Mouse (Mus musculus): ENCODE measurements at regions not wholly inside any gene's neighbourhood (a gene's known extent, or its start where the extent isn't known, plus 50 kb on each side); places are given as distances from the start of the nearest gene placed in this dataset.

DNA sequence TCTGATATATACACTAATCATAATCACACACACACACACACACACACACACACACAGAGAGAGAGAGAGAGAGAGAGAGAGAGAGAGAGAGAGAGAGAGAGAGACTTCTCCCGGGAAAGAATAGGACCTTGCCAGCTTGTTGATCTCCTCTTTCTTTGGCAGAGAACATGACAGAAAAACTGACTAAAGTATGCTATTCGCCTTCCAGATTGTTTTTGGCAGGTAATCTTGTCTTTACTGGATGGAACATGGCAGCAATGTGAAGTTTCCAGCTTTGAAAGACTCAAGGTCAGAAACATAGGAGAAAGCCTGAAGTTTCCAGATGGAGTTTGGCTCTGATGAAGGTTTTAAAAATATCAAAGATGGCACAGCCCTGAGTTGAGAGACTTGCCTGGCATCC is 87.8 kb upstream of the Cpm start:
- DNase-seq (ENCODE audit: low read depth) = no peak

DNA sequence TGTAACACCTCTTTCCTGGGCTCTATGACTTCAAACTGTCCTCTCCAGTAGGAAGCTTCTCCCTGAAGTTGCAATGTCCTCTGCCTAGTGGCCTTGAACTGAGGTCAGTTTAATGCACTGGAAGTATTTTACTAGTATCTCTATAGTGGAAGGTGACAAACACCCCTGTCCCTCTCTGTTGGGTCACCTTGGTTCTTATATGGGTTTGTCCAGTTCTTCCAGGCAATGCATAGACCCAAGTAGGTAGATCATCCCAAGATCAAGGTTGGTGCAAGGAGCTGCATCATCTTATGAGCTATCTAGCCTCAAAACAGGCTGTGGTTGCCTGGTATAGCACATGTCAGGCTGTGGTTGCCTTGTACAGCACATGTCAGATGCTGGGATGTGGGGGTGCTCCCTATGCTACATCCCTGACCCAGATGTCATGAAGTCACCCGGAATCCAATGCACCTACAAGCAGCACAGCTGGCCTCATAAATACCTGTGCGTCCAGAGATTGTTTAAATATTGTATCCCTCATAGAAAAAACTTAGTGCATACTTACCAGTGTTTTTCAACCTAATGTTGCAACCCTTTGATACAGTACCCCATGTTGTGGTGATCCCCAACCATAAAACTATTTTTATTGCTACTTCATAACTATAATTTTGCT is 88.4 kb upstream of the Cpm start:
- DNase-seq (ENCODE audit: low read depth) = no peak

DNA sequence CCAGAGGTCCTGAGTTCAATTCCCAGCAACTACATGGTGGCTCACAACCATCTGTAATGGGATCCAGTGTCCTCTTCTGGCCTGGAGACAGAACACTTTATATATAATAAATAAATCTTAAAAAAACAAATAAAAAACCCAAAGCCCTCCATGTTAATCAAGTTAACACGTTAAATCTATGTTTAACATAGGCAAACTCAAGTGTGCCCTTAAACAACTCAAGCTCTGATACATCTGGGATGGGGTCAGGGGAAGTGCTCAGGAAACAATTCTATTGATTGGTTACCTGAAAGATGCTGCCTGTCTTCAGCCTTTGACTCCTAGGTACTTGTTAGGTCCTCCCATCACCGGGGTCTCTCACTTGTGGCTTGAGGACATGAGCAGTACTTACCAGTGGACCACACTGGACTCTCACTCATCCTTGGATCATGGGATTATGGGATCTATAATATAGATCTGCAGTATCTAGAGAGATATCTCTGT is 89.1 kb upstream of the Cpm start:
- no peak for DNase-seq (ENCODE audit: low read depth)

DNA sequence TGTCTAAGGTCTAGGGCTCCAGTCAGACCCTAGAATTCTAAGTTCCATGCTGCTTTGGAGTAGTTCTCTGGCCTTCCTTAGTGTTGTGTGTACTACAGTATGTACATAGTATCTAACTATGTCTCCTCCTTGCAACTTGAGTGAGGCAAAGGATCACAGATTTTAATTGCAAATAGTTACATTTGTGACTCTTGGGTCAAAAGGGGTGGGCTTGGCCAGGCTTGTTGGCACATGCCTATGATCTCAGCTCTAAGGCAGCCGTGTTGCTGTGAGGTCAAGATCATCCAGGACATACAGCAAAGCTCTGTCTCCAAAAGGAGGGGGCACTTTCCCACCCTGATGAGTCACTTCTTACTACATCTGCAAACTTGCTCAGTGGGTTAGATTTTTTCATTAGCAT is 89.8 kb upstream of the Cpm start:
- DNase-seq (ENCODE audit: low read depth) = no peak

DNA sequence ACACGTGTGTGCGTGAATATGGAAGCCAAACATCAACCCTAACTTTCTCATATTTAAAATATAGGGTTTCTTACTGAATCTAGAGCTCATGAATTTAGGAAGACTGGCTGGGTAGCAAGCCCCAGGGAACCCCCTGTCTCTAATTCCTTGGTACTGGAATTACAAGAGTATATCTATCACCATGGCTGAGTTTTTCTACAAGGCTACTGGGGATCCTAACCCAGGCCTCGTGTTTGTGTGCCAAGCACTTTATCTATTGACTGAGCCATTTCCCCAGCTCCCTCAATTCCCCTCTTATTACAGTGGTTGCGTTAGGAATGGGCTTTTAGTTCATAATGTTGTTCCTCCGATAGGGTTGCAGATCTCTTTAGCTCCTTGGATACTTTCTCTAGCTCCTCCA is 90.6 kb upstream of the Cpm start:
- no peak for DNase-seq (ENCODE audit: low read depth)

DNA sequence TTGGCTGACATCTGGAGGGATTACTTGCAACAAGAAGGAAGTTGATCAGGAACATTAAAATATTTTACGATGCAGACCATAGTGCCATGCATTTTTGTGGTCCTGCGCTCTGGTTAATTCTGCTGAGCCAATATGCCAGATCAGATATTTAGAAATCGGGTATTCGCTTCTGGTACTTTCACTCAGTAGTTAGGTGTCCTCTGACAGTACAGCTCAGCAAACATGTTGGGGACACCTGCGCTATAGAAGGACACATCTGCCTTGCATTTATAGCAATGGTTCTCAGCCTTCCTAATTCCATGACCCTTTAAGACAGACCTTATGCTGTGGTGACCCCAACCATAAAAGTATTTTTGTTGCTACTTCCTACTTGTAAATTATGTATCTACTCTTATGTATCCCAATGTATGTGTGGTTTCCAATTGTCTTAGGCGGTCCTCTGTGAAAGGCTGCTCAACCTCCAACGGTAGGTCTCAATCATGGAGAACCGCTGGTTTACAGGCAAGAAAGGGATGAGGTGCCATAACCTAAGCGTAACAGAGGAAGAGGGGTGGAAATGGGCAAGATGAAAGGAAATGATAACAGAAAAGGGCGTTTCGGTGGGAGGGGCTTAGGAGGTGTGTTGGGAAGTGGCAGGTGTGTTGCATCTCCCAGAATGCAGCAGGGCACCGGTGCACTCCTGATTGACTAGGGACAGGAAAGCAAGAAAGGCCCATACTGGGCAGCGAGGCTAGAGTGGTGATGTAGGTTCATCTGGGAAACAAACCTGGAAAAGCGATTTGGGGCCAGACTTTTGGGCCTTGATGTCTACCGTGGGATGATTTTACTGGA is 92.3 kb upstream of the Cpm start:
- DNase-seq (ENCODE audit: low read depth) = no peak

DNA sequence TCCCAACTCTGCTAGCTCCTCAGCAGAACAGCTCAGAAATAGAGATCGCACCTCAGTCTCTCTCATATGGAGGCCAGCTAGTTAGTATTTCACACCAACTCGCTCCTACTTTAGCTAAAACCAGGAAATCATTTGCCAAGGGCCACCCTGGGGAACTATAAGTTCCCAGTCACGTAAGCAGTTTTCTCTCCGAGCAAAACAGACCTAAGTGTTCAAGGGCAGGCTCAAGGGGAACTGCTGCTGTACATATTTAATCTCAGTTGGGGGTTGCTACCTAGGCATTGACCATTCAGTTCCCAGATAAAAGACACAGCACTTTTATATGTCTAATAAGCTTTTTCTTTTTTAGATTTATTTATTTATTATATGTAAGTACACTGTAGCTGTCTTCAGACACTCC is 93.5 kb upstream of the Cpm start:
- no peak for DNase-seq (ENCODE audit: low read depth)

DNA sequence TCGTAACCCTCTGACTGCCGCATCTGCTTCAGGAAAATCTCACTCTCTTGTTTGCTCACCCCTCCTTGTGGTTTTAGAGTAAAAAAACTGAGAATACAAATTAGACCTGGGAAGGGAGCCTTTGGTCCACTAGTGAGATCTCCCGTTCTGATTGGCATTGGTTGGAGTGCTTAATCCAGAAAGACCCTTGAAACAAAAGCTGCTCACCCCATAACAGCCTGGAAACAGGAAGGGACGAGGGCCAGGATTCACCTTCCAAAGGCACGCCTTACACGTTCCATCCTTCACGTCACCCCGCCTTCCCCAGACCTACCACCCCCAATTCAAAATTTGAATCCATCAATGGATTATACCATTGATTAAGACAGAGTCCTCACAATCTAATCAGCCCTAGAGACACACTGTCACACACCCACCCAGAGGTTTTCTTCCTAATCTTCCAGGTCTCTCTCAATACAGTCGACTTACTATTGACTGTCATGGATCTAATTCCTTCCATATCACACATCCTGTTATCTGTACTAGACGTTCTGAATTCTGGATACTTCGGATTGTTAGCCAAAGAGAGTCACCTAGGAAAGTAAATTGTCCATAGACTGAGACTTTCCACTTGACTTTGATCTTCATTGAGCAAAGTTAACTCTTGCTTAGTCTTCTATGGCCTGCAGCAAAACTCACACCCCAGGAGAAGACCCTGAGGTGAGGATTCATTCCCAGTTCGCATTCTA is 94.1 kb upstream of the Cpm start:
- no peak for DNase-seq (ENCODE audit: low read depth)

DNA sequence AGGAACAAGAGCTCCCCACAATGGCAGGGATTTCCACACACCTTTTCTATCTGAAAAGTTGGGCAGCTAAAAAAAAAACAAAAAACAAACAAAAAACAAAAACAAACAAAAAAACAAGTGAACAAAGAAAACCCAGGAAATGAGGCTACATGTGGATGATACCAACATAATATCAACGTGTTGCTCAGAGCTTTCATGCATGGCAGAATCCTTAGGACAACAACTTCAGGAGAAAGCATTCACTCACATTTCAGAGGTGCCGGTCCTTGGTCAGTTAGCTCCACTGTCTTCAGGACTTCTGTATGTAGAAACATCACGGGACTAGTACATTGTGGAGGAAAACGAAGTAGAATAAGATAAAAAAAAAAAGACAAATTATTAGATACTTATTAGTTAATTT is 94.8 kb upstream of the Cpm start:
- no peak for DNase-seq (ENCODE audit: low read depth)

DNA sequence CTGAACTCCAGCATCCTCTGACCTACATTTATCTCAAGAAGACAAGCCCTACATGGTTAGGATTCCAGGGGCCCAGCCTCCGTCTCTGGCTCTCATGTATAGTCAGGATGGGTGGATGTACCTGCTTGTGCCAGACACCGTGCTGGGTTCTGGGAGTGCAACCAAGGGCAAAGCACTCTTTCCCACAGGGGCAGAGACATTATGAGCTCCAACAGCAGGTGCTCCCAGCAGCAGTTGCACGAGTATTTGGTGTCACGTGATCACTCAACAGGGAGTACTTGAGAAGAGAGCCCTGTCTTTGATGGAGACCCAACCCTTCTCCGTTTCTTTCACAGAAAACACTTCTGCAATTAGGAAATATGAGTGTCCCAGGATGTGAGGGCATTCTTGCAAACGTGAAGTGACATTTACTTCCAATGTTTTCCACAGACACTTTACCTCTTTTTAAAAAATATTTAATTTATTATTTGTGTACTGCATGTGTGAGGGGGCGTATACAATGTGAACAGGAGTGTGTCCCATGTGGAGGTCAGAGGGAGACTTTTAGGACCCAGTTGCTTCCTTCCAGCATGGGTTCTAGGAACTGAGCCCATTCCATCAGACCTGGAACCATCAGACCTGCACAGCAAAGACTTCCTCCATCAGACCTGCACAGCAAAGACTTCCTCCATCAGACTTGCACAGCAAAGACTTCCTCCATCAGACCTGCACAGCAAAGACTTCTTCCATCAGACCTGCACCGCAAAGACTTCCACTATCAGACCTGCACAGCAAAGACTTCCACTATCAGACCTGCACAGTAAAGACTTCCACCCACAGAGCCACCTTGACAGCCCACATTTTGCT is 95.5 kb upstream of the Cpm start:
- DNase-seq (ENCODE audit: low read depth) = no peak

DNA sequence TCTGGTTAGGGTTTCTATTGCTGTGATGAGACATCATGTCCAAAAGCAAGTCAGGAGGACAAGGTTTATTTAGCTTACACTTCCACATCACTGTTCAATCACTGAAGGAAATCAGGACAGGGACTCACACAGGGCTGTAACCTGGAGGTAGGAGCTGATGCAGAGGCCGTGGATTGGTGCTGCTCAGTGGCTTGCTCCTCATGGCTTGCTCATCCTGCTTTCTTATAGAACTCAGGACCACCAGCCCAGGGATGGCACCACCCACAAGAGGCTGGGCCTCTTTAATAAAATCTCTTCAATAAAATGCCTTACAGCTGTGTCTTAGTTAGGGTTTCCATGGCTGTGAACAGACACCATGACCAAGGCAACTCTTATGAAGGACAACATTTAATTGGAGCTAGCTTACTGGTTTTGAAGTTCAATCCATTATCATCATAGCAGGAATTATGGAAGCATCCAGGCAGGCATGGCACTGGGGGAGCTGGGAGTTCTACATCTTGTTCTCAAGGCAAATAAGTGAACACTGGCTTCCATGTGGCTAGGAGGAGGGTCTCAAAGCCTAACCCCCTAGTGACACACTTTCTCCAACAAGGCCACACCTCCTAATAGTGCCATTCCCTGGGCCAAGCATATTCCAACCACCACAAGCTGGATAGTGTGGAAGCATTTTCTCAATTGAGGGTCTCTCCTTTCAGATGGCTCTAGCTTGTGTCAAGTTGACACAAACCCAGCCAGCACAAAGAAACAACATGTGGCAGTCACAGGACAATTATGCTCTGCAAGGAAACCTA is 96.4 kb upstream of the Cpm start:
- no peak for DNase-seq (ENCODE audit: low read depth)

DNA sequence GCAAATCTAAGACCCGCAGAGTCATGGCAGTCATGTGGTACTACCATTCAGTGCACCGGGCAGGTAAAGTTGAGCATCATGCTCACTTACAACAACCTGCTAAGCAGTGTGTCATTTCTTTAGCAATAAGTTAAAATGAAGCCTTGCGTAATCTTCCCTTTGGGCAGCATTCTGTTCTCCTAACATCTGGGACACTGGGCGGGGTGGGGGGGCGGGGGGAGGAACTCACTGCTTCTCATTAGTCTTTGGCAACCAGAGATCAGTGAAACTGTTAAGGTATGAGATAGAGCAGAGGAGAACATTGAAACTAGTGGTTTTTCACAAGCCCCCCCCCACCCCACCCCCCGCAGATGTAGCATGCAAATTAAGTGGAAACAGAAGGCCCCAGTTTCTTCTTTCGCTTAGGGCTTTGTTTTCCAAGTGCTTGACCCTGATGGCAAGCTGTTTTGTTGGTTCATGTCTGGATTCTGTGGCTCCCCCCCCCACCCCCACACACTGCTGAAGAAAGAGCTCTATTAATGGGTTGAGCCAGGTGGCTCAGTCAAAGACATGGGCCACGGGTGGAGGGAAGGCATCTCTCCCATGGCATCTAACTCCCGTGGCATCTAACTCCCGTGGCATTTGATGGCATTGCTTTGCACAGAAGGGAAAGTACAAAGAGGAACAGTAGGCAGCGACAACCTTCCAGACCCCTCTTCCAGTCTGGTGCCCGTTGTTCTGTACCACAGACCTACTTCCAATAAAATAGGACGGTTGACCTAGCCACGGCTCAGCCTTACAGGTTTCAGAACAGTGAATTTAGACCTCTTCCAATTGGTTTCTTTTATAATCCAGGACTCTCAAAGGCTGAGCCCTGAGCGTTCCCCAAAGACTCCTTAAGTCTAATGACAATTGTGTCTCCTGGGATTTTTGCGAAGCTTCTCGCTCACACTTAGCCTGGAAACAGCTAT is 97.2 kb upstream of the Cpm start:
- peak; percentile 63 for DNase-seq (ENCODE audit: low read depth)

DNA sequence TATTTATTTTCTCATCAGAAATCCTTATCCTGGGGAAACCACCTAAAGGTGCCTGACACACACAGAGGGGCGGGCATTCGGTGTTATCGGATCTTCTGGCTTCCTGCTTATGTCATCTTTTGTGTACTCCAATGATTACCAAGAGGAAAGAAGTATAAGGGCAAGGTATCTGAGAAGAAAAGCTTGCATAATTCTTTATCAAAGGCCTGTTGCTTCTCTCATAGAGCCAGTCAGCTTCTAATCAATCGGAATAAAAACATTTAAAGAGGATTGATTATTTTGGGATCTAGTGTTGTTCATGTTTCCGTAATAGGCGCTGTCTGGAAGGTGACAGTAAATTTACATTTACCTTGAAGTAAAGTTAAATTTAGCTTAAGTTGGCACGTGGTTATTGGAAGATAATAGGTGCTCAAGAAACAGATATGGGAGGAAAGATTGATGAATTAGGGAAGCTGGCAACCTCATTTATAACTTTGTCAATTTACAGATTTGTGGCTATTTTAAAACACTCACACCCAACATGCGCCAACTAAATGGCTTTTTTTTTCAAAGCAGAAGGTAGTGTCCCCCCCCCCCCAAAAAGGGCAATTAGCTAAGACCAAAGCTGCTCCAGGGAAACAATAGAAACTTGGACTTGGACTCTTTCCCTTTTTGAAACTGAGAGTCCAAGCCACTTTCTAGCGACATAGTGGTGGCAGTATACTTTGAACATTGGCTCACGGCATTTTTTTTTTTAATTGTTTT is 98.3 kb upstream of the Cpm start:
- DNase-seq (ENCODE audit: low read depth) = peak; percentile 90

DNA sequence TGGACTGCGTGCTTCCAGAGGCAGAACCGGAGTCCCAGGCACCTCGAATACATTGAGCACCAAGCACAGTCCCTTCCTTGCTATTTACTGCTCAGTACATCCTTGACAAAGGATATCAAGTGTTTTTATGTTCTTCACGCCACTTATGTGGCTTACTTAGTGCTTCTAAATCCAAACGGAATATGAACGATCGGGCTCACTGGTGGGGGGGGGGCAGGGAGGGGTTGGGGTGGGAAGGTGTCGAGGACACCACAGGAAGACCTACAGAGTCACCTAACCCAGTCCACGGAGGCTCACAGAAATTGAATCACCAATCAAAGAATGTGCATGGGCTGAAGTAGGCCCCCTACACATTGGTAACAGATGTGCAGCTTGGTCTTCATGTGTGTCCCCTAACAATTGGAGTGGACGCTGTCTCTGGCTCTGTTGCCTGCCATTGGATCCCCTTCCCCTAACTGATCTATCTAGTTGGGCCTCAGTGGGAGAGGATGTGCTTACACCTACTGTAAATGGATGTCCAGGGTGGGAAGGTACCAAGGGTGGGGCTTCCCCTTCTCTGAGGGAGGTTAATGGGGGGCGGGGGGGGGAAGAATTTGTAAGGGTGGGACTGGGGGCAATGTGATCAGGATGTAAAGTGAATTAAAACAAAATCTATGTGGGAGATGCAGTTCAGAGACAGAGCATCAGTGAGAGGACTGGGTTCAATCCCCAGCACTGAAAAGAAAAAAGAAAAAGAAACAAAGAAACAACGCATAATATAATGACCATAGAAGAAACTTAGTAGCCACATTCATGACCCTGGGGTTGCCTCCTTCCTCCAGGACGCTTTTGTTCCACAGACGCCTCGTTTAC is 99.1 kb upstream of the Cpm start:
- DNase-seq (ENCODE audit: low read depth) = no peak

DNA sequence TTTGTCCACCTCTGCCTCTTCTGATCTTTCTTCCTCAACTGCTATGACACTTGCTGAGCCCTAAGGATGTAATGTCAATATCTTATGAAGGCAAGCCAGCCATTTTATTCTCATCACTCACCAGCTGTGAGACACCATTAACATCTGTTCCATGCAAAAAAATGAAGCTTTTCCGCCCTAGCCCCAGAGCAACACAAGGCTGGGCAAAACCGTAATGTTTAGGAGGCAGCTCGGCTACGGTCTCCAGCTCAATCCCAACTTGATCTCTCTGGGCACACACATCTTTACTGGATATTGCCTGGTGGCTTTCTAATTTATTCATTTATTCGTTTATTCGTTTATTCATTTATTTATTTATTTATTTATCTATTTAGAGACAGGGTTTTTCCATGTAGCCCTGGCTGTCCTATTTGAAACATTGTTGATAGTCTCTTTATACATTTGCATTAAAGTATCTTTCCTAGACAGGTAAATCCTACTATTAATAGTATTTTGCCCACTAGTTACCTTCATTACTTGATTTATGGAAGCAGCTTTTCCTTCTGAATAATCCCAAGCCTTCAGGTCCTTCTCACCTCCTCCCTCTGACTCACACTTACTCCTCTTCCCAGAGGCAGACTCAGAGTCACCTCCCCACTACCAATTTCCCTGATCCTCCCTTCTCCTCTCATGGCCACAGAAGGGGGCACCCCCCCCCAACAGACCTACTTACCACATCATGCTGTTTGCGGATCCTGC is 99.9 kb upstream of the Cpm start:
- no peak for DNase-seq (ENCODE audit: low read depth)

DNA sequence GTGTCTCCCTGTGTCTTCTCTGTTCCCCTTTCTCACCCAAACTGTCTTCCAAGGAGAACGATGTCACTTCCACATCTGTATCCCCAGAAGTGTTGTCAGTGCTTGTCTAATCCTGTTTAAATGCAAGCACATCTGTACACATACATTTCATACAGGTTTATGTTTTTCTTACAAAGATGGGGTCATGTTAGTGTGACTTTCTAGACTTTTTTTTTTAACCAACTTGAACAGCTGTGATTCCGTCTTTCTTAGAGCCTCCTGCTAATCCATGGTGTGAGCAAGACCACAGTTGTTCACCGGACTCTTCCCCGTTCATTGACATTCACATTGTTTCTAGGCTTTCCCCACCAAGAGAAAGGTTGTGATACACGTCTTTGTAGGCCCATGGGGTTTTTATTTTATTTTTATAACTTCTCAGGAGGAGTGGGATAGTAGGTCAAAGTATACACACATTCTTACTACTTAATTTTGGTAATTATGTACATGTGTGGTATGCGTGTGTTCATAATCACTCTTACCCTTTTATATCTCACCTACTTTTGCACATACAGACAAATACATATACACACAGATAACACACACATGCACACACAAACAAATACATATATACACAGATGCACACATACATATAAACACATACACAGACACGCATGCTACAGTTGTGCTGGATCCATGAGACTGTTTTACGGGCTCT is 100.6 kb upstream of the Cpm start:
- no peak for DNase-seq (ENCODE audit: low read depth)

DNA sequence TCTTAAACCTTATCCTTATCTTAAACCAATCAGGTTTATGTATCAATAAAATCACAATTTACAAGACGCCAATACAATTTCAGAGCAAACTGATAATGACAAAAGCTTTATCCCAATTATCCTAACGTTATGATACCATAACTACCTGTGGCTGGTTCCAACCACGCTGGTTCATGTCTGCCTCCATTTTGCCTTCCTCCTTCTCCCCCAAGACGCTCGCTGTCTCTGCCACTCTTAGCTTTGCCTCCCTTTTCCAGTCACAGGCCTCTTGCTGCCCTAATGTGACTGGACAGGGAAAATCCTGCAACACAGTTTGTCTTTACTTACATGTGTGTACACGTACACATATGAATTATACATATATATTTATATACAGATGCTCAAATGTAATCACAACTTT is 101.3 kb upstream of the Cpm start:
- DNase-seq (ENCODE audit: low read depth) = no peak
